Mouse (Mus musculus) lung, embryonic 15.5 days (tissue): Measurements from ENCODE around the gene Tiparp. TPM values are rescaled to one million over a fixed set of nuclear protein-coding genes. Genes with fewer than 3 reads are reported as not detected.

Source experiments
- ATAC-seq: fragments of 200-750 bp; cut with Nextera tagmentation; 2 replicates; pipeline ENCODE4 v1.8.0; 2017; ENCODE audit warnings: moderate number of reproducible peaks, borderline replicate concordance; ENCODE audit not compliant: low FRiP score, low TSS enrichment; ENCODE audit errors: extremely low read depth
- H3K27ac ChIP-seq: fragments of 300-500 bp; sonication (generic); 2 replicates; pipeline ENCODE4 v1.5.1; 2015; ENCODE audit warnings: moderate library complexity, mild to moderate bottlenecking, inconsistent platforms
- H3K27me3 ChIP-seq: fragments of 300-500 bp; sonication (generic); 2 replicates; pipeline ENCODE4 v1.6.1; 2015; ENCODE audit warnings: inconsistent platforms
- H3K36me3 ChIP-seq: fragments of 300-500 bp; sonication (generic); 2 replicates; pipeline ENCODE4 v1.6.1; 2015; ENCODE audit warnings: inconsistent platforms
- H3K4me1 ChIP-seq: fragments of 300-500 bp; sonication (generic); 2 replicates; pipeline ENCODE4 v1.6.1; 2015; ENCODE audit warnings: inconsistent platforms
- H3K4me2 ChIP-seq: fragments of 300-500 bp; sonication (generic); 2 replicates; pipeline ENCODE4 v1.6.1; 2015; ENCODE audit warnings: inconsistent platforms, mild to moderate bottlenecking, moderate library complexity
- H3K4me3 ChIP-seq: fragments of 300-500 bp; sonication (generic); 2 replicates; pipeline ENCODE4 v1.5.1; 2015; ENCODE audit warnings: mild to moderate bottlenecking, inconsistent platforms
- H3K9ac ChIP-seq: fragments of 300-500 bp; sonication (generic); 2 replicates; pipeline ENCODE4 v1.6.1; 2015; ENCODE audit warnings: inconsistent platforms
- H3K9me3 ChIP-seq: fragments of 300-500 bp; sonication (generic); 2 replicates; pipeline ENCODE4 v1.6.1; 2016; ENCODE audit warnings: inconsistent platforms
- WGBS: fragments of 180-500 bp; shearing (Covaris S2); methylation state at CpG from one replicate; pipeline ENCODE4 v1.1.7; 2015; 5-methylcytosine and 5-hydroxymethylcytosine counted together
- polyA plus RNA-seq: library from polyadenylated mRNA; unstranded; fragments of >200 nt; fragmentation: Nextera tagmentation; extraction: Ambion mirVana; gene quantifications from 2 replicates; pipeline ENCODE4 v1.2.1, GENCODE M21; 2015

Tiparp gene
- polyA plus RNA-seq, 1 experiment from 2014 or later, result 43.1 TPM

GRCm38 (mm10) chr3:65515751-65516150 lies 12.5 kb upstream of the Tiparp start:
- no peak overlapping the region for H3K27ac ChIP-seq
- 76% methylated on average over 2 of the region's 2 CpGs for WGBS
- H3K4me3 ChIP-seq, result no peak overlapping the region
- peaks cover 4% of the 10 kb centered on the region; the same call in 1 of the 2 replicates for H3K4me1 ChIP-seq
- H3K9ac ChIP-seq, result no peak overlapping the region
- ATAC-seq, result no peak
- no peak overlapping the region for H3K4me2 ChIP-seq
- no peaks in the 10 kb centered on the region for H3K27me3 ChIP-seq
- no peaks in the 10 kb centered on the region for H3K36me3 ChIP-seq
- no peaks in the 10 kb centered on the region for H3K9me3 ChIP-seq

GRCm38 (mm10) chr3:65516526-65516925 lies 11.7 kb upstream of the Tiparp start:
- ATAC-seq, result no peak

DNA sequence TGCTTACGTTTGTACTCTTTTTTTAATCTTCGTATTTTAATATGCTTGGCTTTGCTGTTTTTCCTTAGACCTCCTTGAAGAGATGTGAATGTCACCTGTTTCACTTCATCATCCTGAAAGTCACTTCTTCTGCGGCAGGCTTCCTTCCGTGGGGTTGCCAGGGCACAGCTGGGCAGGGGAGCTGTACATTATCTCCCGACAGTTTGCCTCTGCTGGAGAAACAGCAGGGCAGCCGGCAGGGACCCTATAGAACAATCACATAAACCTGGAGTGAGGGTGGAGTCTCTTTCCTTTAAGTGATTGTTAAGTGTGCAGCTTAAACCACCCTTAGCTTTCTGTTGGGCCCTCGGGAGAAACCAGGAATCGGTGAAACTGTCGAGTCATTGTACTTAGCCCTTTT lies 11.1 kb upstream of the Tiparp start:
- no peak overlapping the region for H3K9ac ChIP-seq

More at GRCm38 (mm10) chr3:65516526-65516925, 11.7 kb upstream of the Tiparp start:
- H3K4me1 ChIP-seq, result peaks cover 4% of the 10 kb centered on the region; the same call in 1 of the 2 replicates
- 44% methylated on average over 1 of the region's 1 CpGs for WGBS
- H3K27ac ChIP-seq, result no peak overlapping the region
- H3K9ac ChIP-seq, result no peak overlapping the region
- H3K4me3 ChIP-seq, result no peak overlapping the region
- H3K4me2 ChIP-seq, result no peak overlapping the region
- H3K36me3 ChIP-seq, result no peaks in the 10 kb centered on the region
- no peaks in the 10 kb centered on the region for H3K9me3 ChIP-seq
- no peaks in the 10 kb centered on the region for H3K27me3 ChIP-seq

DNA sequence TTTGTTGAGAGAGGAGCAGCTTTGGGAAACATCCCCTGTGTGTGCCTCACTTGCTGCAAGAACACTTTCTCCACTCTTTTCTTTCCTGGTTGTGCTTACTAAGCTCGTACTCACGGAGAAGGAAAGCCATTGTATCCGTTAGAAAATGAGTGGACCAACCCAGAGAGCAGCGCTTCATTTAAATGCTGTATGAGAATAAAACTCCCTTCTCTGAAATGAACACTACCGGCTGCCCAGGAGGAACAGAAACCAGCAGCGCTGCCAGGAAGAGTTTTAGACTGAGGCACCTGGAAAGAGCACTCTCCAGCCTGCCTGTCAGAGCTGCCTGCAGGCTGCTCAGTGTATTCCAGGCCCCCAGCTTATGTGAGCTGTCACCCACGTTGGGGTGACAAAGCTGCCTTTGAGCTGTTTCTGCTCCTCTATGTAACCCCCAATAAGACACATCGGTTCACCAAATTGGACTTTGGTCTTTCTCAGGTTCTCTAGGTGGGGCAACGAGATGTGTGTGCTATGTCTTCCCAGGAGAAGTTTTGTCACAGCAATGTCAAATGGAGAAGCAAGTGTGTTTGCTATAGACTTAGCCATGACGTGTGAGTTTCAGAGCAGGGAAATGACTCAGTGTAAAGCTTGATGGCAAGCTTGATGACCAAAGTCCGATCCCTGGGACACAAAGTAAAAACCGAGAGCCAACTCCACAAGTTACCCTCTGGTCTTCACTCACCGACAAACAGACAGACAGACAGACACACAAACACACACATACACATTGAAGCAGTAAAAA lies 10.3 kb upstream of the Tiparp start:
- Histone ChIP-seq H3K27me3 (no peaks in the 10 kb centered on the region), H3K4me3 (no peak overlapping the region), H3K4me2 (no peak overlapping the region), H3K27ac (no peak overlapping the region), H3K4me1 (peaks cover 4% of the 10 kb centered on the region; the same call in 1 of the 2 replicates), H3K9me3 (no peaks in the 10 kb centered on the region), H3K36me3 (no peaks in the 10 kb centered on the region), H3K9ac (no peak overlapping the region)
- 56% methylated on average over 13 of the region's 13 CpGs for WGBS
- ATAC-seq, result no peak

More for the DNA sequence above, 11.1 kb upstream of the Tiparp start:
- no peaks in the 10 kb centered on the region for H3K9me3 ChIP-seq
- H3K4me1 ChIP-seq, result peaks cover 4% of the 10 kb centered on the region; the same call in 1 of the 2 replicates
- no peak overlapping the region for H3K4me3 ChIP-seq
- WGBS, result 34% methylated on average over 9 of the region's 9 CpGs
- H3K4me2 ChIP-seq, result no peak overlapping the region
- no peaks in the 10 kb centered on the region for H3K27me3 ChIP-seq
- ATAC-seq, result no peak
- no peak overlapping the region for H3K27ac ChIP-seq
- H3K36me3 ChIP-seq, result no peaks in the 10 kb centered on the region

DNA sequence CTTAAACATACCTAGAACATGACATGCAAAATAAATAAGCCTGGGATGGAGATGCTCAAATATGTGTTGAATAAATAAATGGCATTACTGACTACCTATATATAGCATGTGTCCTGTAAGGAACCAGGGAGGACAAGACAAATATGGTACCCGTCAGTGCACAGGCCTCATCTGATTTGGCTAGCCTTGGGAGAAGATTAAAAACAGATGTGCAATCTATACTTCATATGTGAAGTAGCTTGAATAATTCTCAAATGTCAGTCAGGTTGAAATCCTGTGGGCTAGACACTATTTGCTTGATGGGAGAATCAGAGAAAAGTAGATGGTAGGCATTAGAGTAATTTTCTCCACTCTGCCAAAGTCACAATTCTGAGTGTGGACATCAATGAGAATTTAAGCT lies 6.8 kb upstream of the Tiparp start:
- Histone ChIP-seq H3K27me3 (no peaks in the 10 kb centered on the region), H3K9ac (no peak overlapping the region), H3K4me1 (peaks cover 4% of the 10 kb centered on the region; the same call in 1 of the 2 replicates), H3K4me3 (no peak overlapping the region), H3K4me2 (no peak overlapping the region), H3K9me3 (no peaks in the 10 kb centered on the region), H3K27ac (no peak overlapping the region), H3K36me3 (no peaks in the 10 kb centered on the region)
- 67% methylated on average over 1 of the region's 1 CpGs for WGBS
- no peak for ATAC-seq

DNA sequence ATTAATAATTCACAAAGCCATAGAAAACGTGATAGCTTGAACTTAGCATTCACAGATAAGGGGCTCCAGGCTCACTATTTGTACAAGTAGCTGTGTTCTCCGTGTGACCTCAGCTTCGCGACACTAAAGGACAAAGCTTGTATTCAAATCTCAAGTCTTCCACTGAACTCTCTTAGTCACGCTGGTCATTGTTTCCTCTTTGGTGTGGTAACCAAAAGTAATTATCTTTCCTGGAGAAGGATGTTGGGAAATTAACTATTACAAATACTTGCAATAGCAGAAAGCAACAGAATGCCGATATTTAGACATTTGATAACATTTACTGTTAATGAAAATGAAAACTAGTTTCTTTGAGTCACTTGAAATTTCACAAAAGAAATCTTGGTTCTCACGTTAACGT lies 4.8 kb upstream of the Tiparp start:
- Histone ChIP-seq H3K27ac (no peak overlapping the region), H3K27me3 (no peaks in the 10 kb centered on the region), H3K9ac (no peak overlapping the region), H3K9me3 (no peaks in the 10 kb centered on the region), H3K36me3 (no peaks in the 10 kb centered on the region), H3K4me2 (no peak overlapping the region), H3K4me3 (no peak overlapping the region), H3K4me1 (no peaks in the 10 kb centered on the region)
- ATAC-seq, result no peak
- 62% methylated on average over 8 of the region's 8 CpGs for WGBS

DNA sequence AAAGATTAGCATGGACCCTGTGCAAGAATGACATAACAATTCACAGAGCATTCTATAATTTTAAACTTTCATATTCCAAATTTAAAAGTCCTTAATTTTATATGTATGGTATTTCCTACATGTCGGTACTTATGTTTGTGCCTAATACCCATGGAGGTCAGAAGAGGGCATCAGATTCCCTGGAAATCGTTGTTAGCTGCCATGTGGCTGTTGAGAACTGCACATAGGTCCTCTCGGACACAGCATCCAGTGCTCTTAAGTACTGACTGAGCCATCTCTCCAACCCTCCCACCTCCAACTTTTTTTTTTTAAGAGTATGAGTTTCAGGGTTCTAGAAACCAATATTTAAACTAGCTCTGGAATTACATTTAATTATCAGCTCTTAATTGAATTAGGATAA lies 2.5 kb upstream of the Tiparp start:
- H3K36me3 ChIP-seq, result no peaks in the 10 kb centered on the region
- no peak overlapping the region for H3K4me3 ChIP-seq
- H3K9me3 ChIP-seq, result no peaks in the 10 kb centered on the region
- ATAC-seq, result no peak
- 72% methylated on average over 3 of the region's 3 CpGs for WGBS
- no peak overlapping the region for H3K9ac ChIP-seq
- no peak overlapping the region for H3K4me2 ChIP-seq
- no peaks in the 10 kb centered on the region for H3K27me3 ChIP-seq
- H3K27ac ChIP-seq, result no peak overlapping the region
- peaks cover 3% of the 10 kb centered on the region; the same call in 1 of the 2 replicates for H3K4me1 ChIP-seq

DNA sequence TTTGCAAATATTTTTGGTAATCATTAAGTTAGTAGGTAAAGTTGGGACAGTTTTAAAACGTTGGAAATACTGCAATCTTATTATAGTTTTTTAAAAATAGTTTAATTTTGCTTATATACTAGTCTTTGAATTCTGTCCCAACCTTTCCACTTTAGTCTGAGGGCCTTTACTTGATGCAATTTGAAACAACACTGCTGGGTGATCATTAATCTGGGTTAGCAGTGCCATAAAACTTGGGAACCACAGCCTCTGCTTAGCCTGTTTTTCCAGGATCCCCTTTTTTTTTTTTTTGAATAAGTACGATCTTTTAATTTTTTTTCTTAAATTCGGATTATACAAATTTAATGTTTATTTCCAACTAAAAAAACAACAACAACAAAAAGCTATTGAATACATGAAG lies 1.0 kb upstream of the Tiparp start:
- Histone ChIP-seq H3K9me3 (no peaks in the 10 kb centered on the region), H3K4me1 (peaks cover 3% of the 10 kb centered on the region; the same call in 1 of the 2 replicates), H3K27ac (peak overlapping the region; percentile 100), H3K4me2 (peak overlapping the region; percentile 74), H3K9ac (peak overlapping the region; percentile 95), H3K4me3 (peak overlapping the region; percentile 92), H3K27me3 (no peaks in the 10 kb centered on the region), H3K36me3 (peaks cover 3% of the 10 kb centered on the region; the same call in 1 of the 2 replicates)
- 14% methylated on average over 3 of the region's 3 CpGs for WGBS
- ATAC-seq, result no peak

DNA sequence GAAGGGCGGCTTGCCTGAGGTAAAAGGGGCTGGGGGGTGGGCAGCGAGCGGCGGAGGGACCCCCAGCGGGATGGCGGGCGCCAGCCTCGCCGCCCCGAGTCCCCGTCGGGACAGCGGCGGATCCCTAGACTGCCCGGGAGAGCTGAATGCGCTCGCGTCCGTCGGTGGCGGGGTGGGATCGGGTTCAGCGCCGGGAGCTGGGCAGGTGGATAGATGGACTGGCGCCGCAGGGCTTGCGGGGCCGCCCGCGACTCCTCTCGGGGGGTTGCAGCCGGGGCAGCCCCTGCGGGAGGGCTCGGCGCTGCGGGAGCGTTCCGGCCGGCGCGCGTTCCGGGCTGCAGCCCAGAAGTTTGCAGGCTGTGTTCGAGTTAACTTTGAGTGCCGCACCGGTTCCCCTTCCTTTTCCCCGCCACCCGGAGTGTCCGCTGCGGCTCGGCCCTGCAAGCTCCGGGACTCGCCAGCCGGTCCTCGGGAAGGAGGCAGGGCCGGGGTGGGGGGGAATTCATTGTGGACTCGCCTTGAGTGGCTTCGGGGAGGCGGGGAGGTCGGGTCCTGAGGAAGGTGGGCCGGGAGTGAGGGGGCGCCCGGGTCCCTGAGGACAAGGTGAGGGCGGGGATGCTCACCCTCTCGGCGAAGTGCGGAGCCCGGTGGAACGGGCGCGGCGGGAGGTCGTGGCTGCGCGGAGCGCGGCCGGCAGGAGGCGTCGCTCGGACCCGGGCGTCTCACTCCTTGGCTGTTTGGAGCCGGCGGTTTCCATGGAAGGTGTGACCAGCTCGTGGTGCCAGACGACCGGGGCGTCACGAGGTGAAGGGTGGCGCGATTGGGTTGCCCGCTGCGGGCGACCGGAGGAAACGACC lies 632 bp downstream of the Tiparp start:
- under 1% methylated on average over 94 of the region's 97 CpGs for WGBS
- Histone ChIP-seq H3K27ac (peak overlapping the region; percentile 97), H3K4me2 (peak overlapping the region; percentile 74), H3K4me3 (peak overlapping the region; percentile 92), H3K9me3 (no peaks in the 10 kb centered on the region), H3K4me1 (peaks cover 5% of the 10 kb centered on the region; the same call in 1 of the 2 replicates), H3K27me3 (no peaks in the 10 kb centered on the region), H3K9ac (peak overlapping the region; percentile 88), H3K36me3 (peaks cover 6% of the 10 kb centered on the region)
- ATAC-seq, result peak; percentile 41

DNA sequence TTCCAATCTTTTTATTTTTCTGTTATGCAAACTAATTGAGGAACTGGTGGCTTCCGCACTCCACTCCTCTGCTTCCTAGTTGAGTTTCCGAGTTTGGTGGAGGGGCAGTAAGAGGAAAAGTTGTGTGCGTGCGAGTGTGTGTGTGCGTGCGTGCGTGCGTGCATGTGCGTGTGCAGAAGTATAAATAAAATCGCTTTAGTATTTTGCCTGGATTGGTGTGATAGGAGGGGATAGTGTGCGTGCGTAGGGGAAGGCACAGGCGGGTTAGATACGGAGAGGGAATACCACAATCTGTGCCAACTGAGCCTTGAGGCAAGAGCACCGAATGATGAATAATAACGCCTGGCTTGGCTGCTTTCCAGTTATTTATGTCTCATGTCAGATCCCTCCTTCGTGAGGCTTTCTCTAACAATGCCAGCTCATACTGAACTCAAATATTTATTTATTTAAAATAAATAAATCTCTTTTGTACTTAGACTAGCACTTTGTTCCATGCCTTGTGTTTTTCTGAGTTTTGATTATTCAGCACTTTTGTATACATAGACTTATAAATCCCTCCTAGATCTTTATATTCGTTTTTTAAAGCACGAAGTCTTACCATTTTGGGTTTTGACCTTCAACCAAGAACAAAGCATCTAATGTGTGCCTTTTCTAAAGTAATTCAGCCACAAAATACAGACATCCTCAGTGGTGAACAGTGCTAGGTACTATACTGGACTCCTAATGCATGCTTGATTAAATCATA lies 1.4 kb downstream of the Tiparp start:
- peak overlapping the region; percentile 97 for H3K27ac ChIP-seq
- no peaks in the 10 kb centered on the region for H3K27me3 ChIP-seq
- ATAC-seq, result peak; percentile 11; the same call in 1 of the 2 replicates
- WGBS, result under 1% methylated on average over 19 of the region's 19 CpGs
- peaks cover 11% of the 10 kb centered on the region; the same call in 1 of the 2 replicates for H3K4me1 ChIP-seq
- H3K9me3 ChIP-seq, result no peaks in the 10 kb centered on the region
- peak overlapping the region; percentile 92 for H3K4me3 ChIP-seq
- H3K9ac ChIP-seq, result peak overlapping the region; percentile 88
- H3K4me2 ChIP-seq, result peak overlapping the region; percentile 74
- H3K36me3 ChIP-seq, result peaks cover 6% of the 10 kb centered on the region

DNA sequence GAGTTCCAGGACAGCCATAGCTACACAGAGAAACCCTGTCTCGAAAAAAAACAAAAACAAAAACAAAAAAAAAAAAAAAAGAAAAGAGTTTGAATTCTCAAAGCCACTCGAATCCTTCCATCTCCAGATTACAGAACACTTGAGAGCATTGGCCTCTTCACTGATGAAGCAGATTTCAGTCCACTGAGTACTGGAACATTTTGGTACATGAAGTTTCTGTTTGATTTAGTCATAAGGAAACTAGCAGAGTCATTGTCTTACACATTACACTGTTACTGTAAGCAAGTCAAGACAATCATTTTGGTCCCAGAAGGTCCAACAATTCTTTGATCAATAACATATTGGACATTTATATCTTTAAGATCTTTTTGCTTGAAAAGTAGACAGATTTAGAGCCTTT lies 4.8 kb downstream of the Tiparp start:
- 83% methylated on average over 2 of the region's 2 CpGs for WGBS
- no peak overlapping the region for H3K4me2 ChIP-seq
- no peak for ATAC-seq
- no peaks in the 10 kb centered on the region for H3K9me3 ChIP-seq
- H3K36me3 ChIP-seq, result peaks cover 6% of the 10 kb centered on the region
- H3K4me3 ChIP-seq, result no peak overlapping the region
- no peak overlapping the region for H3K27ac ChIP-seq
- peaks cover 26% of the 10 kb centered on the region for H3K4me1 ChIP-seq
- H3K9ac ChIP-seq, result no peak overlapping the region
- H3K27me3 ChIP-seq, result no peaks in the 10 kb centered on the region
